Mouse (Mus musculus): ENCODE measurements at regions not wholly inside any gene's neighbourhood (a gene's known extent, or its start where the extent isn't known, plus 50 kb on each side); places are given as distances from the start of the nearest gene placed in this dataset.

DNA sequence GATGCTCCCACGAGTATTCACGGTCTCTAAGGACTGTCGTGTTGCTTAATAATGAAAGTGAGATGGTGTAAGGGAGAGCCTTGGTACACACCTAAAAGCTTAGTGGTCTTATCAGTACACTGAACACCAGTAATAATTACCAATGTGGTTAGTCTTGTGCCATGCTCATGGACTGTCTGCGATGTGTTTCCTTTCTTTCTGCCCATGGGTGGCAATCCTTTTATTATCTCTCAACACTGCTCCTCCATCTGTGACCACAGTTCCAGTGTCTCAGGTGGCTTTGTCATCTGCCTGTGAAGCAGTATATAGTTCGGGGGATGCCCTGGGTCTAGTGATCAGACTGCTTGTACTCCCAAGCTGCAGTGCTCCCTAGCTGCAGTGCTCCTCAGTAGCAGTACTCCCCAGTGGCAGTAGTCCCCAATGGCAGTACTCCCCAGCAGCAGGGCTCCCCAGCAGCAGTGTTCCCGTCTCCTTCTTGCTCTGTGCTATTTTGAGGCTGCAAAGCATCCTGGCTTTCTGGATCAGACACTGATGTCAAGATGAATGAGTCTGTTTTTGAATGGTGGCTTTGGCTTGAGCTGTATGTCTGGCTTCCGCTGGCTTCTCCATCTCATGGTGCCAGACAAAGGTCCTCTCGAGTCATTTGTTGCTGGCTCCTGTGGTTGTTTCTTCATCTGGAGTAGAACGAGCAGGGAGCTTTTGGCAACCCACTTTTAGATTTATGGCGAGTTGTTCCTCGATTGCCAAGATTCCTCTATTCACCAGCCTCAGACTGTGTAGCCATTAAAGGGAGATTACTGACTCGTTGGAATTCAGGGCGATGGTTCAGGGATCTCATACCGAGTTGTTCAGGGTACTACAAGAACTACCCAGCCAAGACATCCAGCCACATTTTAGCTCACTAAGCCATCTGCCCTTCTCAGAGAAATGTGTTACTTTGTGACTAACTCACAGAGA is 88.4 kb upstream of the Plxnc1 start:
- no peak for DNase-seq

DNA sequence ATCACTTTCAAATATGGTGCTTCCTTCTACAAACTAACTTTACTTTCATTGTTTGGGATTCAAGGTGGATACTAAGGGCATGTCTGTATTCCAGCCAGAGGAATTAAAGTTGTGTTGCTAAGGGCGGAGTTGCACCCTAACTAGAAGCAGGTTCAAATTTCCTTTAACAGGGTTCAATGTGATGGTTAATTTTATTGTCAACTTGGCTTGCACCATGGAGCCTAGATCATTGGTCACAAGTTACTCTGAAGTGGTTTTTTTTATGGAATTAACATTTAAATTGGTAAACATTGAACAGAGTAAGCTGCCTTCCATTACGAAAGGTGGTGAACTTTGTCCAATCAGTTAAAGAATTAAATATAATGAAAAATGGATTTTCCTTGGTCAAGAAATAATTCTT is 86.7 kb upstream of the Plxnc1 start:
- no peak for DNase-seq

DNA sequence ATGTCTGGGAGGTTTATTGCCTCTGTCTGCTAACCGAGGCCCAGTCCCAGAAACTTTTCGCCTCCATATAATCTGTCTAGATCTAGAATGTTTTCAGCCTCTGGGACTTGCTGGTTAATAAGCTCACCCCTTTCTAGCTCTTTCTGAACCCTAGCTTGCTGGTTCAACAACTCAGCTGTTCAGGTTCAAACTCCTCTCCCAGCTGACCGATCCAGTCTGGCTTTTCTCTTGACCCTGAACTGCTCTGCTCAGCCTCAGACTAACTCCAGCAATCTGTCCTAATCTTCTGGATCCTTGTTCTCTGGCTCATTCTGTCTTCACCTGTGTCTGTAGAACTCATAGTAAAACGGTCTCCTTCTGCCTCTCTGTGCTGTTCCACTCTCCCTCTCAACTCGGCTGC is 86.2 kb upstream of the Plxnc1 start:
- no peak for DNase-seq

DNA sequence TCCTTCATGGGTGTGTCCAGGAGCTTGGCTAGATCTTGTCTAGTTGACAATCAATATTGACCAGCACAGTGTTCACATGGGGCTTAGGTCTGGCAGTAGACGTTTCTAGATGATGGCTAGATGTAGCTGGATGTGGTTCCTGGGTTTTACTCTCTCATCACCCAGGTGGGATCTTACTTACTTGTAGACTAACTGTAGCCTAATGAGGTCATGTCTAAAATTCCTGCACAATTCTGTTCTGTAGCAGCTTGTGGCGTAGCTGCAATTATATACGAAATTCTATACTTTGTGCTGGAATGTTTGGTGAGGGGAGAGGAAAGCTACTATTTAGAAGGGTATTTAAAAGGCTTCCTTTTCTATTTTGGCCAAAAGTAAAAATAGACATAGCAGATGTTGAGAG is 84.9 kb upstream of the Plxnc1 start:
- no peak for DNase-seq

DNA sequence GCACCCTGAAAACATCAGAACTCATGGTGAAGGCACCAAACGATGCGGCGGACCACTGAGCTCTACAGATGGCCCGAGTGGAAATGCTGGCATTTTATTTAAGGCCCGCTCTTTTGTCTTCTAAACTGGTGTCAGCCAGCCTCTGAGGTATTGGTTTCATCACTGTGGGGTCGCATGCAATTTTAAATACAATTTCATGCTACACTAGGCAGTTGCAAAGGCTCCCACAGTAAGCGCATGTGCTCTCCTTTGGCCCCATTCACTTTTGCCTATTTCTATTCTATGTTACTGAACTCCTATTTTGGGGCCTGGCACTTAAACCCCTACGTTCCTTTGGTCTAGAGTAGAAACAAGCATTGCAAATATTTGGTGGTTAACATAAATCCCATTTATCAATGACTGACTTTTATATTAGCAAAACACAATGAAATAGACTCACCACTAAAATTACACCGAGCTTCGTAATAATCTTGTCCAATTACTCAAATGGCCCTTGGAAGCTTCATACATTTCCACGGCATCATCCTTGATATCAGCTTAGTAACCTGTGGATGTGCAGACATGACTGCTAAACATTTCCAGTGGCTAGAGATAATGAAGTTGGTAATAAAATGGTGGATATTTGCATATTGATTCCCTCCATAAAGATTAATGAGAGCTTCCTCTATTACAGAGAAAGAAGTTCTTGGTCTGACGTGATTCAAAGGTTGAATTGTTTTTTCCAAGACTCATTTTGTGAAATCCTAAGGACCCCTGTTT is 81.1 kb upstream of the Plxnc1 start:
- DNase-seq, result no peak

DNA sequence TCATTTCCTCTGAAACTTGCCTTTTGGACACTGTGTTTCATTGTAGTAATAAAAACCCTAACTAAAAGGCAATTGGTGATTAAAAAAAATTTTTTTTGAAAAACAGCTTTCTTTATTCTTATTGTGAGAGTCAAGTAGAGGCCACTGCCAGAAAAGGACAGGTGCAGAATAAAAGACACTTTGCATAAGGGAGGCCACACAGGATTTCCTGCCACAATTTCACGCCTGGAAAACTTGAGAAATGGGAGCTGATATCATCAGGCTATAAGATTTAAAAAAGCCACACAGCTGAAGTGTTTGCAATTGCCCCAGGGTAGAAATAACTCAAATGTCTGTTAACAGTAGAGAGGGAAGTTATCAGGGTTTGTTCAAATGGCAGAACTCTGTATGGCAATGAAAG is 76.6 kb upstream of the Plxnc1 start:
- DNase-seq, result no peak

DNA sequence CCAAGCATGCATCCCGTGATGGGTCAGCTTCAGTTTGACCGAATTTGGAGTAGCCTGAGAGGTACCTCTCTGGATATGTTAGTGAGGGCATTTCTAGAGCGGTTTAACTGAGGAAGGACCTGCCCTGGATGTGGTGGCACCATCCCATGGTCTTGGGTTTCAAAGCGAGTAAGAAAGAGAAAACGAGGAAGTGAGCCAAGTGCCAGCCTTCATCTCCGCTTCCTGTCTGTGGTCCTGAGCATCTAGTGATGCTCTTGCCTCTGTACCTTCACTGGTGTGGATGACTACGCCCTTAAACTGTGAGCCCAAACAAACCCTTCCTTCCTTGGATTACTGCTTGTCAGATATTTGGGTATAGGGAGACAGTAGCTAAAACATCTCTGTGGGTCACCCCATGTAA is 72.3 kb upstream of the Plxnc1 start:
- DNase-seq, result no peak

DNA sequence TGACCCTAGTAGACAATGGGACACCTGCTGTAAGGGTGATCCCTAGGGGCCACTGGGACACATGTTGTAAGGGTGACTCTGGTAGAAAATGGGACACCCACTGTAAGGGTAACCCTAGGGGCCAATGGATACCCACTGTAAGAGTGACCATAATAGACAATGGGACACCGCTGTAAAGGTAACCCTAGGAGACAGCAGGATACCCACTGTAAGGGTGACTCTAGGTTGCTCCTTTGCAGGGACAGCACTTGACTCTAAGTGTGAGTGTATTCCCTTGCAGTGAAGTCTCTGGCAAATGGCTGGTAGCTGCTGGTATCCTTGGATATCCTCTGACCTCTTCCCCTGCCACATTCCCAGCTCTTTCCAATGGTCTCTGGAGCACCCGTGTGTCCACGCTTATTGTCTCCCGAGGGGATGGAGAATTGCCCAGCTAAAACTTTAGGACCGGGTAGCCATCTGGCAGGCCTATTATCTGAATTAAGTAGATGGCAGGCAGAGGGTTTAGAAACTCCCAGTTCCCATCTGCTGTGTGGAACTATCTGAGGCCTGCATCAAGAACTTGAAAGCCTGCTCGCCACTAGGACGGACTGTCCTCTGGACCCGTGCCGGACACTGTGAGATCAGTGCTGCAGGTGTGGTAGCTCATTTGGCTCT is 70.8 kb upstream of the Plxnc1 start:
- no peak for DNase-seq

DNA sequence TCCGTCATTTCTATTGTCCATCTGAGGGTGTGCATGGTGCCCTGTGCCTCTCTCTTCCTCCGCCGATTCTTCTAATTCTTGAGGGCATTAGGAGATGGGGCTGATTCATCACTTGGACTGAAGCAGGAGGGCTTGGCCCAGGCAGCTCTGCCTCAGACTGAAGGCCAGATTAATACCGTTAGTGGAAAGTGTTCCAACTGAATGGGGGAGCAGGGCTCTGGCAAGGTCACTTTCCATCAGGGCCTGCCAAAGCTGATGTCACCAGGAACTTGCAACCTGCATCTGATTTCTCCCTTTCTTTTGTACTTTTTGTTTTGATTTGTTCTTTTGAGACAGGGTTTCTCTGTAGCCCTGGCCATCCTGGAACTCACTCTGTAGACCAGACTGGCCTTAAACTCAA is 69.3 kb upstream of the Plxnc1 start:
- peak; percentile 91 for DNase-seq

DNA sequence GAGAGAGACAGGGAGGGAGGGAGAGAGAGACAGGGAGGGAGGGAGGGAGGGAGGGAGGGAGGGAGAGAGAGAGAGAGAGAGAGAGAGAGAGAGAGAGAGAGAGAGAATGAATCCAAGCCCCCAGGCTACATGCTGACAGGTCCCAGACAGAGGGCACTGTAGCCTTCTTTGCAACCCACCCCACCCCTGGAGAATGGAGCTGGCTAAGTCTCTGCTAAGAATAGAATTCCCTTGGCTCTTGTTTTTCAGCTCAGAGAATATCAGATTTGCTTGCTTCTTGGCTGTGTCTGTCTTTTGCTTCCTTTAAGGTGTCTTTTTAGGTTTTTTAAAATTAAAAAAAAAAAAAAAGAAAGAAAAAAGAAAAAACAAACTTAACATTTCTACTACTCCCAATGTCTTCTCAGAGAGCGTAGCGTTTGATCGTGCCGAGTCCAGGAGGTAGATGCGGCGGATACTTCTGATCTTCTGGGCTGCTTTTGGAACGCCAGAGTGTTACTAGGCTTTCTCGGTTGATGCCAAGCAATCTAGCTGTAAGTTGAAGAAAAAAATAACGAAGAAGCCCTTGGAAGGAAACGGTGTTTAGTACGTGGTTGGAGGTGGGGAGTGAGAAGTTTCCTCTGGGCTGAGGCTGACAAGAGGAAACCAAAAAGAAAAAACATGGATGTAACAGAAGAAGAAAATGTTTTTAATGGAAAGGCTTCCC is 68.7 kb upstream of the Plxnc1 start:
- DNase-seq, result no peak

DNA sequence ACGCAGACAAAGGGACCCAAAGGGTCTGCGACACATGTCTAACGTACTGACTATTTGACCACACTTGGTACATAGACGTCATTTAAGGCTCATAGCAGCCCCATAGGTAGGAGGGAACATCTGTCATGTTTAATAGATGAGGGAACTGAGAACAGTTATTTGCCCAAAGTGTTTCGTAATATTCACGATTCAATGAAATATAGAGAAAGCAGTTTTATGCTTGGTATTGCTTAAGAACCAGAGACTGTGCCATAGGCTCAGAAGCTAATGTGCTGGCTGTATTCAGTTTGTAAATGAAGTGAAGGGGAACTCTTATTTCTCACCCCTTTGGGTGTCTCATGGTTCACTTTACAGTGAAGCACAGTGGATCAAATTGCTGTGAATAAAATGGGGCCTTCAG is 65.7 kb upstream of the Plxnc1 start:
- no peak for DNase-seq

DNA sequence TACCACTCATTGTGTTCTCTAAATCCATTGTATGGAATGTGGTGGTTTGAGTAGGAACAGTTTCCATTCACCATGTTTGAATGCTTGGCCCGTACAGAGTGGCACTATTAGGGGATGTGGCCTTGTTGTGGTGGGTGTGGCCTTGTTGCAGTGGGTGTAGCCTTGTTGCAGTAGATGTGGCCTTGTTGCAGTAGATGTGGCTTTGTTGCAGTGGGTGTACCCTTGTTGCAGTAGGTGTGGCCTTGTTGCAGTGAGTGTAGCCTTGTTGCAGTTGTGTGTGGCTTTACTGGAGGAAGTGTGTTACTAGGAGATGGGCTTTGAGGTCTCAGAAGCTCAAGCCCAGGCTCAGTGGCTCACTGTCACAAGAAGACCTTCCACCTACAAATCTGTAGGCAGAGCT is 64.4 kb upstream of the Plxnc1 start:
- DNase-seq, result no peak

DNA sequence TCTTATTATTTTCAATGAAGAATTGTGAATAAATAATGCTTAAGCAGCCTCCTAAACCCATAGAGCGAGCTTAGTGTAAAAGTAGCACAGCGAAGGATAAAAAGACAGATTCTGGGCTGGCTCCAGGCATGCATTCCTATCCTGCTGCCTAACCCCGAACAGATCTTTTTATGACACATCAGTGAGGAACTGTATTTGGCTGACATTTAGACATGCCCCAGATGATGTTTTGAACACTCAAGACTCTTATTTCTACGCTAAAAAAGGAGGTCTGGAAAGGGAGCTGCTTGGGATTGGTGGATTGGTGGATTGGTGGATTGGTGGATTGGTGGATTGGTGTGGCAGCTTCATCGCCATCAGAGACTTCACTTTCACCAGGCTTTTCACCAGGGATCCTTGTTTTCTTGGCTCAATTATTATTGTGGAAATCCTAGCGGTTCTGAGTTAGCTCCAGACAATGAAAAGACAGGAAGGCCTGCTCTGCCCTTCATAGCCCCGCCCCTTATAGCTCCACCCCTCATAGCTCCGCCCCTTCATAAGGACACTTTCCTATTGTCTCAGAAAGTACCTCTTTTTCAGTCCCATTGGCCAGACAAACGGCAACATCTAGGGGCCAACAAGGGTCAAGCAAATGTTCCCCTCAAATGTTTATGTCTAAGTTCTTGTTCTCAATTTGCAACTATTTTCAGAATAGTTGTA is 59.6 kb upstream of the Plxnc1 start:
- peak; percentile 39 for DNase-seq

DNA sequence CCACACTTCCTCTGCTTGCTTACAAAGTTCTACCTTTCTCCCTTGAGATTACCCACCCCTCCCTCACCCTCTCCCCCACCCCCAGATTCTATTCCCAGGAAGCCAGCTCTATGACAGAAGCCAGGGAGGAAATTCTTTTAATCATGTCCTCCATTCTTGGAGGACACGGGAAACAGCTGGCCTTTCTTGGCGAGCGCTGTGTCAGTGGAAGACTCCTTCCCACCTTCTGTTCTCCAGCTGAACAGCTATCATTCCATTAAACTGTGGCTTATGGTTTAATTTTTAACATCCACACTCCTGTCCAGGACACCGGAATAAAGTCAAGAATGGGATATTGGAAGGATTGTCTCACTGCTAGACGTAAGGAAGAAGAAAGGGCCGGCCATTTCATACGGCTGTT is 59.0 kb upstream of the Plxnc1 start:
- DNase-seq, result no peak

DNA sequence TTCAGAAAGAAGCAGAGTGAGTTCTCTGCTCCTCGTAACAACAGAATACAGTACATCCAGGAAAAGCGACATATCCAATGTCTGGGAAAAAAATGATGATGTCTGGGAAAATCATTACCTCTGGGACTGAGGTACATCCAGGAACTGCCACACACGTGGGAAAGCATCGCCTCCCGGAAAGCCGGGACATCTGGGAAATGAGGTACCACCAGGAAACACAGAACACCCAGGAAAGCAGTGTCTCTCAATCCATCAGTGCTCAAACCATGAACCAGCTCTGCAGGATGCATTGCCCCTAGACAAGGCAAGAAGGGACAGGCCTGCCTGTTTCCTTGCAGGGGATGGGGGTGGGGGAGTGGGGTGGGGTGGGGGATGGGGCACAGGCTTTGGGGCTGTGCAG is 57.0 kb upstream of the Plxnc1 start:
- no peak for DNase-seq

DNA sequence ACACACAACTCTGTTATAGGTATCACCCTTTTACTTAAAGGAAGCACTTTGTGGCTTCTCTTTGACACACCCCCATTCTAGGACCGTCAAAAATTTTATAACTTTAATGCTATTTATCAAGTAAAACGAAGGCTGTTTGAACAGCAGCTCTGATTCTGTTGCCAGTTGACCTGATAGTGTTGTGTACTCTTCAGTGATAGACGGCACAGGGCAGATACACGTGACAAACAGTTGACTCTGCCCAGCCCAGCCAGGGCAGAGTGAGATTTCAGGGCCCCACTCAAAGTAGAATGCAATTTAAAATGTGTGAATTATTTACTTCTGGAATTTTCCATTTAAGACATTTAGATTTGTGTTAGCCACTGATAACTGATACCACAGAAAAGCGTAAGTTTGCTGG is 55.1 kb upstream of the Plxnc1 start:
- no peak for DNase-seq
